Mouse (Mus musculus): Measurements from ENCODE around the gene Cacna1c. TPM values are rescaled to one million over a fixed set of nuclear protein-coding genes. Genes with fewer than 3 reads are reported as not detected.
"Not testable (repeated sequence)": the region's sequence is repeated elsewhere in the genome, so short reads cannot be mapped to it uniquely, and the experiment has no call there.

The Cacna1c gene
- total RNA-seq, 2 experiments from 2014 or later = 3.6 to 4.9 TPM

- intact Hi-C loops (cut with DNase I; ENCODE audit: low total_unique reads) = no loop called here
Measured at GRCm38 (mm10) chr6:118626246-118626645, 570.0 kb downstream of the Cacna1c start.

GRCm38 (mm10) chr6:118623609-118624008 lies 572.6 kb downstream of the Cacna1c start:
- DNase-seq = no peak
- intact Hi-C loops (cut with DNase I; ENCODE audit: low total_unique reads) = no loop called here

More at GRCm38 (mm10) chr6:118626246-118626645, 570.0 kb downstream of the Cacna1c start:
- no peak for DNase-seq

- intact Hi-C loops (cut with DNase I; ENCODE audit: low total_unique reads) = no loop called here
- no peak for DNase-seq
Measured at GRCm38 (mm10) chr6:118621866-118622265, 574.4 kb downstream of the Cacna1c start.

- no peak for DNase-seq
- intact Hi-C loops (cut with DNase I; ENCODE audit: low total_unique reads) = no loop called here
Measured at GRCm38 (mm10) chr6:118621406-118621805, 574.8 kb downstream of the Cacna1c start.

GRCm38 (mm10) chr6:118608906-118609305 lies 587.3 kb downstream of the Cacna1c start:
- no peak for DNase-seq
- intact Hi-C loops (cut with DNase I; ENCODE audit: low total_unique reads) = no loop called here

GRCm38 (mm10) chr6:118605974-118606373 lies 590.2 kb downstream of the Cacna1c start:
- intact Hi-C loops (cut with DNase I; ENCODE audit: low total_unique reads) = no loop called here
- no peak for DNase-seq

GRCm38 (mm10) chr6:118603825-118604224 lies 592.4 kb downstream of the Cacna1c start:
- no peak for DNase-seq
- intact Hi-C loops (cut with DNase I; ENCODE audit: low total_unique reads) = no loop called here

- intact Hi-C loops (cut with DNase I; ENCODE audit: low total_unique reads) = no loop called here
Measured at GRCm38 (mm10) chr6:118595681-118596055, 600.5 kb downstream of the Cacna1c start.

GRCm38 (mm10) chr6:118594833-118595680 lies 601.2 kb downstream of the Cacna1c start:
- intact Hi-C loops (cut with DNase I; ENCODE audit: low total_unique reads) = no loop called here
- no peak for DNase-seq

More at GRCm38 (mm10) chr6:118595681-118596055, 600.5 kb downstream of the Cacna1c start:
- no peak for DNase-seq

GRCm38 (mm10) chr6:118594070-118594469 lies 602.1 kb downstream of the Cacna1c start:
- no peak for DNase-seq
- intact Hi-C loops (cut with DNase I; ENCODE audit: low total_unique reads) = no loop called here

GRCm38 (mm10) chr6:118593377-118594061 lies 602.7 kb downstream of the Cacna1c start:
- DNase-seq = no peak
- intact Hi-C loops (cut with DNase I; ENCODE audit: low total_unique reads) = no loop called here

GRCm38 (mm10) chr6:118592662-118593376 lies 603.4 kb downstream of the Cacna1c start:
- intact Hi-C loops (cut with DNase I; ENCODE audit: low total_unique reads) = no loop called here
- DNase-seq = no peak

GRCm38 (mm10) chr6:118578741-118579140 lies 617.5 kb downstream of the Cacna1c start:
- intact Hi-C loops (cut with DNase I; ENCODE audit: low total_unique reads); DNase-seq: not testable (repeated sequence)

GRCm38 (mm10) chr6:118574351-118574750 lies 621.9 kb downstream of the Cacna1c start:
- intact Hi-C loops (cut with DNase I; ENCODE audit: low total_unique reads) = no loop called here
- DNase-seq = no peak

GRCm38 (mm10) chr6:118567816-118568215 lies 628.4 kb downstream of the Cacna1c start:
- no peak for DNase-seq
- intact Hi-C loops (cut with DNase I; ENCODE audit: low total_unique reads) = no loop called here

GRCm38 (mm10) chr6:118561745-118562609 lies 634.2 kb downstream of the Cacna1c start, which contains the start of gene Ankrd26:
Gene Ankrd26, minus strand, starts transcription at chr6:118562226.
- DNase-seq = peak; percentile 93
- intact Hi-C loops (cut with DNase I; ENCODE audit: low total_unique reads) = no loop called here

GRCm38 (mm10) chr6:118561225-118561624 lies 635.0 kb downstream of the Cacna1c start:
- no peak for DNase-seq
- intact Hi-C loops (cut with DNase I; ENCODE audit: low total_unique reads) = no loop called here

- DNase-seq = no peak
- intact Hi-C loops (cut with DNase I; ENCODE audit: low total_unique reads) = no loop called here
Measured at GRCm38 (mm10) chr6:118538627-118539026, 657.6 kb downstream of the Cacna1c start.

Measured in gastrocnemius, postnatal 14 days (tissue).